Mouse (Mus musculus): Measurements from ENCODE around the gene Krtap1-3.

The Krtap1-3 gene

GRCm38 (mm10) chr11:99557976-99558745 is 33.0 kb downstream of the Krtap1-3 start:
- in situ Hi-C loops (cut with MseI, MboI) = no loop called here

- in situ Hi-C loops (cut with MseI, MboI) = no loop called here
Measured at GRCm38 (mm10) chr11:99556753-99557152, 34.4 kb downstream of the Krtap1-3 start, which contains the start of gene Krtap3-2. Gene Krtap3-2, minus strand, starts transcription at chr11:99556853.

DNA sequence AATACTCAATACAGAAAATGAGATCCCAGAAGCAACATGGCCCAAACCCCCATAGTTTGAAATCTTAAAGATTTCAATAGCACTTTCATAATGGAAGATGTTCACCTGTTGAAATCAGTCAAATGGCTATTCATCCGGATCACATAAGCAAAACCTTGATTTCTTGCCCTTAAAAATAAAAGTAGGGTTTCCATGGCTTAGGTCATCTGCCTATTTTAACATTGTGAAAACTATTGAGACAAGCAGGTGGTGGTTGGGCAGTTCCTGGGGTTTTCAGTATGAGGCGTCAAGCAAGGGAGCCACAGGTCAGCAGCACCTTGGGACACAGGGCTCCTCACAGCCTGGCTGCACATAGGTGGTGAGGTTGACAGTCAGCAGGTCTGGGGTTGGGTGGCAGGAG is 34.9 kb downstream of the Krtap1-3 start:
- in situ Hi-C loops (cut with MseI, MboI) = no loop called here

DNA sequence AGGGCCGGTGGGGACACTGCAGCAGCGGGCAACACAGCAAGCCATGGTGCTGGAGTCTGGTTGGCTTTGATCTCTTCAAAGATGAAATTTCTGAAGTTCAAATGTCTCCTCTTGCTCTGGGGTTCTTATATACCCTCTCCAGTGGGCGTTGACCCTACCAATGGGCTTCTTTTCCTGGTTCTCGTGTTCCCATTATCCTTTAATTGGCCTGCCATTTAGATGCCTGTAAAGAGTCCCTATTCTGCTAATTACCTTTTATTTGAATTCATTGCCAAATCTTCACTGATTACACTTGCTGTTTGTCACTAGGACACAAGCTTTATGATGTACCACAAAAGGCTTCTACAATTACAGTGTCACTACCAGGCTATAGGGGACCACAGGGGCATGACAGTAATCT is 40.4 kb downstream of the Krtap1-3 start, which contains the start of gene Krtap3-3:
Gene Krtap3-3, minus strand, starts transcription at position 101 of the 400 bp plus-strand sequence.
- in situ Hi-C loops (cut with MseI, MboI) = no loop called here

- in situ Hi-C loops (cut with MseI, MboI) = no loop called here
Measured at GRCm38 (mm10) chr11:99547892-99548291, 43.2 kb downstream of the Krtap1-3 start.
